Mouse (Mus musculus): Measurements from ENCODE around the gene A630001G21Rik. TPM values are rescaled to one million over a fixed set of nuclear protein-coding genes. Genes with fewer than 3 reads are reported as not detected.

A630001G21Rik gene
- polyA plus RNA-seq, 1 experiment, result 60.7 TPM

DNA sequence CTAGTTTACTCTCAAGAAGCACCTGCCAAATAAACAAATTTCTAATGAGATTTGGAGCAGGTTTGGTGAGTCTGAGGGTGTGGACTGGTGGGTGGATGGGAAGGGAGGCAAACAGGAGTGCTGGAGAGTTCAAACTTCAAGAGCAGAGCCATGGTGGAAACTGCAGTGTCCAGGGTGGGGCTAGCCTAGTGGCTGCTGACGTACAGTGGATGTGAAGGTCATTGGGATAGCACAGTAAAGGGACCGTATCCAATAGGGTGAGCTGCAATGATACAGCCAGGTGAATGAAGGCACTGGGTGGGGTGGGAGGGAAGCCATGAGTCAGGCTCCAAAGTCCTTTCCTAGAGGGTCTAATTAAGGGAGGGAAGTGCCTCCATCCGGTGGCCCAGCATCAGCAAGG is 12.1 kb upstream of the A630001G21Rik start:
- Histone ChIP-seq H3K27ac (ENCODE audit: control insufficient read depth, insufficient read depth, low read depth, low read length, poor library complexity) (no peak overlapping the region), H3K4me1 (ENCODE audit: control insufficient read depth, insufficient read depth, low read length) (no peaks in the 10 kb centered on the region; the same call in 1 of the 2 replicates), H3K4me3 (replicated peaks; ENCODE audit: control insufficient read depth, low read depth, low read length) (no peak overlapping the region)
- 71% methylated on average over 3 of the region's 3 CpGs for WGBS
- TF ChIP-seq CTCF (IDR thresholded peaks at IDR 0.05; ENCODE audit: control insufficient read depth, insufficient read depth, low read length) (no peak), POLR2A (IDR thresholded peaks at IDR 0.05; ENCODE audit: borderline replicate concordance, control insufficient read depth, low read depth, low read length) (no peak)

DNA sequence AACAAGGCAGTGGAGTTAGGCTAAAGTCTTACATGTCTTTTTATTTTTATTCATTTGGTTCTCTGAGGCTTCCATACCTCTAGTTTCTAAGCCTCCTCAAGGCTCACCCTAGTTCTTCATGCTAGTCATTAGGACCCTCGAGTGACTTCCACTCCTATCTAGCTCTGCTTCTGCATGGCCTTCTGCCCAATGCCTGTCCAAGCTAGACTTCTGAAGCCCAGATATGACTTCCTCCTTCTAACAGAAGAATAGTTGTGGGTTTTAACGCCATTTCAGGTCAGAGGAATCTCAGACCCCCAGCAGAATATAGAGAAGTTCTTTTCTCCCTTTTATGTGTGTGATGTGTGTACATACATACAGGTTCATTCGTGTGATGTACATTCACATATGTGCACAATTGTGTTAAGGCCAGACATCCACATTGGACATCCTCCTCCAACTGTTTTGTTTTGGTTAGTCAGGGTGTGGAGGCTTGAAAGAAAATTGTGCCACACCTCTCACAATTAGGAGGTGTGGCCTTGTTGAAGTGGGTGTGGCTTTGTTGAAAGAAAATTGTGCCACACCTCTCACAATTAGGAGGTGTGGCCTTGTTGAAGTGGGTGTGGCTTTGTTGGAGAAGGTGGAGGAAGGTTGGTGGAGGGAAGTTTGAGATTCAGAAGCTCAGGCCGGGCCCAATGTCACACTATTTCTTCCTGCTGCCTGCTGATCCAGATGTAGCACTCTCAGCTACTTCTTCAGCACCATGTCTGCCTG is 1.2 kb upstream of the A630001G21Rik start:
- Histone ChIP-seq H3K4me3 (replicated peaks; ENCODE audit: control insufficient read depth, low read depth, low read length) (no peak overlapping the region), H3K27ac (ENCODE audit: control insufficient read depth, insufficient read depth, low read depth, low read length, poor library complexity) (no peak overlapping the region), H3K4me1 (ENCODE audit: control insufficient read depth, insufficient read depth, low read length) (peaks cover 3% of the 10 kb centered on the region)
- WGBS, result 13% methylated on average over 4 of the region's 4 CpGs
- TF ChIP-seq CTCF (IDR thresholded peaks at IDR 0.05; ENCODE audit: control insufficient read depth, insufficient read depth, low read length) (no peak), POLR2A (IDR thresholded peaks at IDR 0.05; ENCODE audit: borderline replicate concordance, control insufficient read depth, low read depth, low read length) (no peak)

DNA sequence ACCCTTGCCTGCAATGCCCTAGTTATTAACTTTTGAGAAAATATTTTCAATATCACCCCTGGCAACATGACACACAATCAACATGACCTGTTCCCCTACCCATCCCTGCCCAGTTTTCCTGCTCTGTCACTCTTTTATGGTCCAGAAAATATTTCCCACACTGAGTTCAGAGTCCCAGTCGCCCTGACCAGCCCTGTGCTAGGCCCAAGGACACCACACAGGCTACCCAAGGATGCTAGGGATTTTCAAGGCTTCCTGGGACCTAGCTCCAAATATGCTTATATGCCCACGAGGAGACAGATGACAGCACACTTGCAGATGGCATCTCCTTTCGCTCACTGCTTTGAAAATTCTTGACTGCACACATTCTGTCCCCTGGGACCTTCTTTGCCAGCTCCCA is 569 bp upstream of the A630001G21Rik start:
- Histone ChIP-seq H3K4me1 (ENCODE audit: control insufficient read depth, insufficient read depth, low read length) (peaks cover 3% of the 10 kb centered on the region), H3K4me3 (replicated peaks; ENCODE audit: control insufficient read depth, low read depth, low read length) (no peak overlapping the region), H3K27ac (ENCODE audit: control insufficient read depth, insufficient read depth, low read depth, low read length, poor library complexity) (no peak overlapping the region)
- TF ChIP-seq POLR2A (IDR thresholded peaks at IDR 0.05; ENCODE audit: borderline replicate concordance, control insufficient read depth, low read depth, low read length) (no peak), CTCF (IDR thresholded peaks at IDR 0.05; ENCODE audit: control insufficient read depth, insufficient read depth, low read length) (no peak)
- 66% methylated on average over 3 of the region's 3 CpGs for WGBS

DNA sequence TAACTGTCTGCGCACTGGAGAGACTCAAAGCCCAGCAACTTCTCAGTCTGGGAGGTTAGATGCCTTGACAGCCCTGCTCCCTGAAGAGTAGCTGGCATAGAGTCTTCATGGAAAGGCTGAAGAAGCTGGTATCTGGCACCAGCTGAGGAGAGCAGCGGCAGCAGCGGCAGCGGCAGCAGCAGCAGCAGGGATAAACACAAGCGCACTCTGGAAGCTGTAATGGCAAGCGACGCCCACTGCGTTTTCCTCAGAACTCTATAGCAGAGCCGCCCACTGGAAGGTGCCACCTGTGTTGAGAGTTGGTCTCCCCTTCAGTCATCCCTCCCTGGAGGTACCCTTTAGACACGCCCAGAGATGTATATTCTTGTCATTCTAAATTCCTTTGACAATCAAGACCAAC is 2.3 kb downstream of the A630001G21Rik start:
- Histone ChIP-seq H3K27ac (ENCODE audit: control insufficient read depth, insufficient read depth, low read depth, low read length, poor library complexity) (no peak overlapping the region), H3K4me1 (ENCODE audit: control insufficient read depth, insufficient read depth, low read length) (peaks cover 3% of the 10 kb centered on the region), H3K4me3 (replicated peaks; ENCODE audit: control insufficient read depth, low read depth, low read length) (no peak overlapping the region)
- 92% methylated on average over 10 of the region's 10 CpGs for WGBS
- no peak for TF ChIP-seq POLR2A (IDR thresholded peaks at IDR 0.05; ENCODE audit: borderline replicate concordance, control insufficient read depth, low read depth, low read length)
- no peak for TF ChIP-seq CTCF (IDR thresholded peaks at IDR 0.05; ENCODE audit: control insufficient read depth, insufficient read depth, low read length)

DNA sequence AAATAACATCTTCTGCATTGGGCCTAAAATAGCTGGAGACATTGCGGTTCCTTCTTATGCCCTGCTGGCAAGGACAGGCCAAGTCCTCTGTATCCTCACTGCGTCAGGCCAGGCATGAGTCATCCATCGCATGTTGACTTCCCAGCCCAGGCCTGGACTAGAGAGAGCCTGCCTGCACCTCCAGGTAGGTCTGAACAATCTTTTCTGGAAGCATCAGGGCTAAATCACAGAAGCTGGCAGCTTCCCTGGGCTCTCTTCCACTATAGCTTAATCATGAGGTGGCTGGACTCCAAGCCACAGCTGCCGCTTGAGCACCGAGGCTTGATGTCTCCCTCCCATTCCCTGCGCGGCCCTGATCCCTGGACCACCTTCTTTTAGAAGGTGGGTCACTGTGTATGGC is 3.3 kb downstream of the A630001G21Rik start:
- no peak for TF ChIP-seq POLR2A (IDR thresholded peaks at IDR 0.05; ENCODE audit: borderline replicate concordance, control insufficient read depth, low read depth, low read length)
- no peak for TF ChIP-seq CTCF (IDR thresholded peaks at IDR 0.05; ENCODE audit: control insufficient read depth, insufficient read depth, low read length)
- Histone ChIP-seq H3K27ac (ENCODE audit: control insufficient read depth, insufficient read depth, low read depth, low read length, poor library complexity) (no peak overlapping the region), H3K4me3 (replicated peaks; ENCODE audit: control insufficient read depth, low read depth, low read length) (no peak overlapping the region), H3K4me1 (ENCODE audit: control insufficient read depth, insufficient read depth, low read length) (peaks cover 1% of the 10 kb centered on the region)
- WGBS, result 76% methylated on average over 7 of the region's 7 CpGs

DNA sequence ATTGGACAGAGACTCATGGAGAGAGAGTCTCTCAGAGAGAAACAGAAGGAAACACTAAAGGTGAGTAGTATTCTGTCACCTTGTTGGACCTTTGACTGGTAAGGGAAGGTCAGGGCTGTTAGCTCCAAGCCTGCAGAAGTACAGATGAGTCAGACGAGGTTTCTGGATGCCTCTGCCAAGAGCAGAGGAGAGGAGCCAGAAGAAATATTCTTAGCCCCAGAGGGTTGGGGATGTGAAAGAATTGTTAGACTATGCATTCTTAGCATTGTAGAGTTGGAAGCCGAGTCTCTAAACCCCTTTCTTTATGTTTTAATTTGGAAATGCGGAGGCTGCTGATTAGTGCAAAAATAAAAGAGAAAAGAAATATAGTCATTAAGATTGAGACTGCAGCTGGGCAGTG is 6.5 kb downstream of the A630001G21Rik start:
- no peak overlapping the region for H3K27ac ChIP-seq (ENCODE audit: control insufficient read depth, insufficient read depth, low read depth, low read length, poor library complexity)
- TF ChIP-seq POLR2A (IDR thresholded peaks at IDR 0.05; ENCODE audit: borderline replicate concordance, control insufficient read depth, low read depth, low read length) (no peak), CTCF (IDR thresholded peaks at IDR 0.05; ENCODE audit: control insufficient read depth, insufficient read depth, low read length) (no peak)
- no peaks in the 10 kb centered on the region for H3K4me1 ChIP-seq (ENCODE audit: control insufficient read depth, insufficient read depth, low read length)
- 71% methylated on average over 3 of the region's 3 CpGs for WGBS
- no peak overlapping the region for H3K4me3 ChIP-seq (replicated peaks; ENCODE audit: control insufficient read depth, low read depth, low read length)

DNA sequence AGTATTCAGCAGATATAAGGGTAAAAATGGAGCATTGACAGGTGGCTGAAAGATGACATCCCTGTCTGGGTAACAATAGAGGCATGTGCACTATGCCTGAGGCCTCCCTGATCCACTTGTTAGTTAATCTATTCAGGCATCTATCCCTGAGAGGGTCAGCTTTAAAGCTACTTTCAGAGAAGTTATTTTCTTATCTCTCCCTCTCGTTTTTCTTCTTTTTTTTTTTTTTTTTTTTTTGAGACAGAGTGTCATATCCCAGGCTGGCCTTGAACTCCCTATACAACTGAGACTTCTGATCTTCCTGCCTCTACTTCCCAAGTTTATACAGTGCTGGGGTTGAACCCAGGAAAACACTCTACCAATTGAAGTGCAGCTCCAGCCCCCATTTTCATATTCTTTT is 10.7 kb downstream of the A630001G21Rik start:
- TF ChIP-seq POLR2A (IDR thresholded peaks at IDR 0.05; ENCODE audit: borderline replicate concordance, control insufficient read depth, low read depth, low read length), result no peak
- H3K4me1 ChIP-seq (ENCODE audit: control insufficient read depth, insufficient read depth, low read length), result no peaks in the 10 kb centered on the region
- H3K4me3 ChIP-seq (replicated peaks; ENCODE audit: control insufficient read depth, low read depth, low read length), result no peak overlapping the region
- whole genome bisulfite sequencing, result 71% methylated on average over 1 of the region's 1 CpGs
- no peak overlapping the region for H3K27ac ChIP-seq (ENCODE audit: control insufficient read depth, insufficient read depth, low read depth, low read length, poor library complexity)

DNA sequence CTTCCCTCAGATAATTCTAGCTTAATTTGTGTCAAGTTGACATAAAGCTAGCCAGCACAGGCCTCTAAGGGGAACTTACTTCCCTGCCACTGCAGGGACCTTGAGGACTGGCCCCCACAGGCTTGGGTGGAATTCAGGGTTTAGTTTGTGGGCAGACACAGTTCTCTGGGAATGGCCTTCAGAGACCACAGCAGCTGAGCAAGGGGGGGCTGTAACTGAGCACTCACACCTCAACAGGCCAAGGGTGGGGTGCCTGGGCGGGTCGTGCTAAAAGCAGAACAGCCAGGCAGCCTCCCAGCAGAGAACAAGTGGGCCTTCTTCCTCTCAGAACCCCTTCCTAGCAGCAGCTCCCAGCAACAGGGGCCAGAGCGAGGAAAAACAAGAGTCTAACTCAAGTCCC is 12.3 kb downstream of the A630001G21Rik start:
- 31% methylated on average over 3 of the region's 3 CpGs for WGBS
- Histone ChIP-seq H3K4me3 (replicated peaks; ENCODE audit: control insufficient read depth, low read depth, low read length) (no peak overlapping the region), H3K4me1 (ENCODE audit: control insufficient read depth, insufficient read depth, low read length) (no peaks in the 10 kb centered on the region), H3K27ac (ENCODE audit: control insufficient read depth, insufficient read depth, low read depth, low read length, poor library complexity) (no peak overlapping the region)
- TF ChIP-seq POLR2A (IDR thresholded peaks at IDR 0.05; ENCODE audit: borderline replicate concordance, control insufficient read depth, low read depth, low read length) (no peak), CTCF (IDR thresholded peaks at IDR 0.05; ENCODE audit: control insufficient read depth, insufficient read depth, low read length) (no peak)

DNA sequence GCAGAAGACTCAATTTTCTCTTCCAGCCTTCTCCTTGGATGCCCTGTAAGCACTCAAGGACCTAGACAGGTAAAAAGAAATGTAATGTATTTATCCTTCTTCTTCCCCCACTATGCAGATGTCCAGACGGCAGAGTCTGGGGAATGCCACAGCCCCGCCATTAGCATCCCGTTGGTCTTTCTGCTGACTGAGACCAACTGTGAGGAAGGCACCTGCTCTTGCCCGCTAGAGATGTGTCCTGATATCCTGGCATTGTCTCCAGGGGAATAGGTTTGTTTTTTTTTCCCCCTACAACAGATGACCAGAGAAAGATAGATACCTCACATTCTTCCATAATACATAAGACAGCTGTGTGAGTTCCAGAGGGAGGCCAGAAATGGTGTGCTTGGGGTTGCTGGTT is 14.2 kb downstream of the A630001G21Rik start:
- TF ChIP-seq CTCF (IDR thresholded peaks at IDR 0.05; ENCODE audit: control insufficient read depth, insufficient read depth, low read length), result no peak
- TF ChIP-seq POLR2A (IDR thresholded peaks at IDR 0.05; ENCODE audit: borderline replicate concordance, control insufficient read depth, low read depth, low read length), result no peak
- Histone ChIP-seq H3K4me1 (ENCODE audit: control insufficient read depth, insufficient read depth, low read length) (no peaks in the 10 kb centered on the region), H3K27ac (ENCODE audit: control insufficient read depth, insufficient read depth, low read depth, low read length, poor library complexity) (no peak overlapping the region), H3K4me3 (replicated peaks; ENCODE audit: control insufficient read depth, low read depth, low read length) (no peak overlapping the region)
- 86% methylated on average over 4 of the region's 4 CpGs for WGBS
